Mouse (Mus musculus) neural tube, postnatal 0 days (tissue): ENCODE data around the gene Gm29049. TPM values are rescaled to one million over a fixed set of nuclear protein-coding genes. Genes with fewer than 3 reads are reported as not detected.

Experiments used
- polyA plus RNA-seq: library from polyadenylated mRNA; unstranded; fragments of >200 nt; fragmentation: Nextera tagmentation; extraction: Ambion mirVana; gene quantifications from 2 replicates; pipeline ENCODE4 v1.2.1, GENCODE M21; 2015

Gene Gm29049
- polyA plus RNA-seq = not detected in 2 replicates

DNA sequence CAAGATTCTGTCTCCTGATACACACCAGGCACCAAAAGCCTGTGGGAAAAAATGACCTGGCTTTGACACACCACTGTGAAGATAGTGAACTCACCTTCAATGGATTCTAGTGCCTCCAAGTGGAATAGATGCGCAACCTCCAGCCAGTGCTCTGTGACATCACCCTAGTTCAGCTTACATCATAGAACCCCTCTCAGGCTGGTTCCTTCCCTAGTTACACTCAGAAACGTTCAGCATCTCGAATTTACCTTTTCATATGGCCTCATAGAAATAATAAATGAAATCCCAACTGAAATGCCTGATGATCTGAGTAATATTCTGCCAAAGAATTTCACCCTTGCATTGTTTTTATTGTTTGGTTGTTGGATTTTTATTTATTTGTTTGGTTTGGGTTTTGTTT, at the start of gene Gm29049:
Gene Gm29049 (minus strand): TSS at position 101 of the 400 bp plus-strand sequence.

Other genes with a start within 250 kb of the Gm29049 start
- gene Gm20825, start 74.3 kb upstream of the Gm29049 start, polyA plus RNA-seq = not detected in 2 replicates